Mouse (Mus musculus): ENCODE measurements around the gene Nat10. TPM values are rescaled to one million over a fixed set of nuclear protein-coding genes. Genes with fewer than 3 reads are reported as not detected.

Nat10 gene
- polyA plus RNA-seq, 2 experiments, result 9.1 to 21.7 TPM

- no peak overlapping the region for H3K9ac ChIP-seq (replicated peaks)
- H3K4me2 ChIP-seq (ENCODE audit: low read depth), result no peak overlapping the region
- no peak for TF ChIP-seq CTCF (IDR thresholded peaks at IDR 0.05; ENCODE audit: low read depth)
- 0 out of 2 replicates have a peak, but pooled peaks have one; percentile 32 for TF ChIP-seq EP300 (IDR thresholded peaks at IDR 0.05; ENCODE audit: low read depth)
- ATAC-seq (ENCODE audit: insufficient read depth) (peak; percentile 77), DNase-seq (ENCODE audit: low read depth in 3 of 3, low spot score in 3 of 3) (no peak)
- no peak overlapping the region for H3K4me3 ChIP-seq (ENCODE audit: insufficient read depth in 1 of 2, low read depth in 2 of 2, low read length in 2 of 2)
- H3K36me3 ChIP-seq (replicated peaks; ENCODE audit: control insufficient read depth, insufficient read depth, low read depth), result no peaks in the 10 kb centered on the region
- H3K27ac ChIP-seq, result no peak overlapping the region
- peaks cover 5 to 12% of the 10 kb centered on the region in 2 experiments for H3K4me1 ChIP-seq (replicated peaks; ENCODE audit: control insufficient read depth in 2 of 2, insufficient read depth in 2 of 2, low read length in 1 of 2)
- WGBS (ENCODE audit: insufficient replicate concordance), result 44% methylated on average over 6 of the region's 6 CpGs
- no peaks in the 10 kb centered on the region for H3K27me3 ChIP-seq (ENCODE audit: control insufficient read depth, insufficient read depth, low read length)
- no peaks in the 10 kb centered on the region for H3K9me3 ChIP-seq (ENCODE audit: control insufficient read depth, low read length)
Observed at GRCm38 (mm10) chr2:103707056-103707776, 53.9 kb downstream of the Nat10 start.

- Histone ChIP-seq H3K27me3 (ENCODE audit: control insufficient read depth, insufficient read depth, low read length) (no peaks in the 10 kb centered on the region), H3K9ac (replicated peaks) (no peak overlapping the region), H3K4me2 (ENCODE audit: low read depth) (no peak overlapping the region), H3K4me1 (replicated peaks; ENCODE audit: control insufficient read depth in 2 of 2, insufficient read depth in 2 of 2, low read length in 1 of 2) (peaks cover 5 to 12% of the 10 kb centered on the region in 2 experiments), H3K9me3 (ENCODE audit: control insufficient read depth, low read length) (no peaks in the 10 kb centered on the region), H3K36me3 (replicated peaks; ENCODE audit: control insufficient read depth, insufficient read depth, low read depth) (no peaks in the 10 kb centered on the region), H3K4me3 (ENCODE audit: insufficient read depth in 1 of 2, low read depth in 2 of 2, low read length in 2 of 2) (no peak overlapping the region), H3K27ac (no peak overlapping the region)
- DNase-seq (ENCODE audit: low read depth in 3 of 3, low spot score in 3 of 3), result no peak
- ATAC-seq (ENCODE audit: insufficient read depth), result no peak
- TF ChIP-seq EP300 (IDR thresholded peaks at IDR 0.05; ENCODE audit: low read depth) (no peak), CTCF (IDR thresholded peaks at IDR 0.05; ENCODE audit: low read depth) (no peak)
- WGBS (ENCODE audit: insufficient replicate concordance), result 39% methylated on average over 11 of the region's 11 CpGs
Observed at GRCm38 (mm10) chr2:103706226-103706625, 54.8 kb downstream of the Nat10 start.

- peaks cover 5 to 12% of the 10 kb centered on the region in 2 experiments for H3K4me1 ChIP-seq (replicated peaks; ENCODE audit: control insufficient read depth in 2 of 2, insufficient read depth in 2 of 2, low read length in 1 of 2)
- 74% methylated on average over 4 of the region's 4 CpGs for WGBS (ENCODE audit: insufficient replicate concordance)
- H3K4me3 ChIP-seq (ENCODE audit: insufficient read depth in 1 of 2, low read depth in 2 of 2, low read length in 2 of 2), result no peak overlapping the region
- DNase-seq (ENCODE audit: low read depth in 3 of 3, low spot score in 3 of 3) (no peak), ATAC-seq (ENCODE audit: insufficient read depth) (no peak)
- H3K27ac ChIP-seq, result no peak overlapping the region
- no peaks in the 10 kb centered on the region for H3K27me3 ChIP-seq (ENCODE audit: control insufficient read depth, insufficient read depth, low read length)
- TF ChIP-seq CTCF (IDR thresholded peaks at IDR 0.05; ENCODE audit: low read depth), result no peak
- TF ChIP-seq EP300 (IDR thresholded peaks at IDR 0.05; ENCODE audit: low read depth), result no peak
- H3K9me3 ChIP-seq (ENCODE audit: control insufficient read depth, low read length), result no peaks in the 10 kb centered on the region
- no peak overlapping the region for H3K9ac ChIP-seq (replicated peaks)
- H3K4me2 ChIP-seq (ENCODE audit: low read depth), result no peak overlapping the region
- no peaks in the 10 kb centered on the region for H3K36me3 ChIP-seq (replicated peaks; ENCODE audit: control insufficient read depth, insufficient read depth, low read depth)
Observed at GRCm38 (mm10) chr2:103705826-103706225, 55.2 kb downstream of the Nat10 start.

GRCm38 (mm10) chr2:103703865-103704264, 57.2 kb downstream of the Nat10 start:
- no peak overlapping the region for H3K27ac ChIP-seq
- no peak overlapping the region for H3K9ac ChIP-seq (replicated peaks)
- H3K9me3 ChIP-seq (ENCODE audit: control insufficient read depth, low read length), result no peaks in the 10 kb centered on the region
- no peaks in the 10 kb centered on the region for H3K27me3 ChIP-seq (ENCODE audit: control insufficient read depth, insufficient read depth, low read length)
- DNase-seq (ENCODE audit: low read depth in 3 of 3, low spot score in 3 of 3), result no peak
- no peak for ATAC-seq (ENCODE audit: insufficient read depth)
- no peaks in the 10 kb centered on the region for H3K36me3 ChIP-seq (replicated peaks; ENCODE audit: control insufficient read depth, insufficient read depth, low read depth)
- no peak overlapping the region for H3K4me2 ChIP-seq (ENCODE audit: low read depth)
- TF ChIP-seq CTCF (IDR thresholded peaks at IDR 0.05; ENCODE audit: low read depth) (no peak), EP300 (IDR thresholded peaks at IDR 0.05; ENCODE audit: low read depth) (no peak)
- H3K4me3 ChIP-seq (ENCODE audit: insufficient read depth in 1 of 2, low read depth in 2 of 2, low read length in 2 of 2), result no peak overlapping the region
- peaks cover 5 to 12% of the 10 kb centered on the region in 2 experiments for H3K4me1 ChIP-seq (replicated peaks; ENCODE audit: control insufficient read depth in 2 of 2, insufficient read depth in 2 of 2, low read length in 1 of 2)
- WGBS (ENCODE audit: insufficient replicate concordance), result 44% methylated on average over 4 of the region's 4 CpGs

- H3K36me3 ChIP-seq (replicated peaks; ENCODE audit: control insufficient read depth, insufficient read depth, low read depth), result no peaks in the 10 kb centered on the region
- no peak for ATAC-seq (ENCODE audit: insufficient read depth)
- DNase-seq (ENCODE audit: low read depth in 3 of 3, low spot score in 3 of 3), result no peak
- WGBS (ENCODE audit: insufficient replicate concordance), result 59% methylated on average over 10 of the region's 10 CpGs
- no peak overlapping the region for H3K4me2 ChIP-seq (ENCODE audit: low read depth)
- no peaks in the 10 kb centered on the region for H3K9me3 ChIP-seq (ENCODE audit: control insufficient read depth, low read length)
- H3K9ac ChIP-seq (replicated peaks), result no peak overlapping the region
- no peak overlapping the region for H3K27ac ChIP-seq
- peaks cover 5 to 12% of the 10 kb centered on the region in 2 experiments for H3K4me1 ChIP-seq (replicated peaks; ENCODE audit: control insufficient read depth in 2 of 2, insufficient read depth in 2 of 2, low read length in 1 of 2)
- no peak for TF ChIP-seq CTCF (IDR thresholded peaks at IDR 0.05; ENCODE audit: low read depth)
- no peak for TF ChIP-seq EP300 (IDR thresholded peaks at IDR 0.05; ENCODE audit: low read depth)
- H3K4me3 ChIP-seq (ENCODE audit: insufficient read depth in 1 of 2, low read depth in 2 of 2, low read length in 2 of 2), result no peak overlapping the region
- no peaks in the 10 kb centered on the region for H3K27me3 ChIP-seq (ENCODE audit: control insufficient read depth, insufficient read depth, low read length)
Observed at GRCm38 (mm10) chr2:103703336-103703735, 57.7 kb downstream of the Nat10 start.
